Mouse (Mus musculus) lung, postnatal 0 days (tissue): ENCODE data around the gene 2510009E07Rik. TPM values are rescaled to one million over a fixed set of nuclear protein-coding genes. Genes with fewer than 3 reads are reported as not detected.

Experiments used
- ATAC-seq: fragments of 200-750 bp; cut with Nextera tagmentation; 2 replicates; pipeline ENCODE4 v1.8.0; 2017; ENCODE audit warnings: moderate library complexity
- DNase-seq: peaks from one replicate; pipeline ENCODE4 v3.0.0-alpha.2; 2016; ENCODE audit warnings: low spot score
- H3K27ac ChIP-seq: fragments of 300-500 bp; sonication (generic); 2 replicates; pipeline ENCODE4 v1.5.1; 2014; ENCODE audit warnings: antibody characterized with exemption, mild to moderate bottlenecking, low read length, mixed read lengths
- H3K27me3 ChIP-seq: fragments of 300-500 bp; sonication (generic); replicated peaks from 2 replicates; pipeline ENCODE4 v1.6.1; 2014; ENCODE audit warnings: low read length, mixed read lengths; ENCODE audit not compliant: insufficient read depth
- H3K36me3 ChIP-seq: fragments of 300-500 bp; sonication (generic); 2 replicates; pipeline ENCODE4 v1.6.1; 2014; ENCODE audit warnings: low read length, mixed read lengths; ENCODE audit not compliant: insufficient read depth
- H3K4me1 ChIP-seq: fragments of 300-500 bp; sonication (generic); 2 replicates; pipeline ENCODE4 v1.6.1; 2014; ENCODE audit warnings: antibody characterized with exemption, low read depth, low read length, mixed read lengths; ENCODE audit not compliant: insufficient read depth
- H3K4me2 ChIP-seq: fragments of 300-500 bp; sonication (generic); replicated peaks from 2 replicates; pipeline ENCODE4 v1.6.1; 2014; ENCODE audit warnings: low read depth, mild to moderate bottlenecking, low read length, moderate library complexity, mixed read lengths
- H3K4me3 ChIP-seq: fragments of 300-500 bp; sonication (generic); 2 replicates; pipeline ENCODE4 v1.5.1; 2014; ENCODE audit warnings: low read depth, low read length
- H3K9ac ChIP-seq: fragments of 300-500 bp; sonication (generic); replicated peaks from 2 replicates; pipeline ENCODE4 v1.6.1; 2014; ENCODE audit warnings: low read depth, mild to moderate bottlenecking
- H3K9me3 ChIP-seq: fragments of 300-500 bp; sonication (generic); 2 replicates; pipeline ENCODE4 v1.6.1; 2016; ENCODE audit warnings: low read length, mixed read lengths
- CTCF ChIP-seq: IDR thresholded peaks from 2 replicates; pipeline ENCODE4 v1.5.1; 2016; ENCODE audit warnings: antibody characterized with exemption, mild to moderate bottlenecking
- EP300 ChIP-seq: IDR thresholded peaks from 2 replicates; pipeline ENCODE4 v1.6.1; 2016; ENCODE audit warnings: antibody characterized with exemption, mild to moderate bottlenecking, control low read depth
- WGBS: fragments of 180-500 bp; shearing (Covaris S2); extraction: QIAGEN DNeasy Blood & Tissue Kit; methylation state at CpG from one replicate; pipeline ENCODE4 v1.1.7; 2014; 5-methylcytosine and 5-hydroxymethylcytosine counted together
- polyA plus RNA-seq: library from polyadenylated mRNA; unstranded; fragments of >200 nt; fragmentation: Nextera tagmentation; extraction: Ambion mirVana; gene quantifications from 2 replicates; pipeline ENCODE4 v1.2.1, GENCODE M21; 2015

Gene 2510009E07Rik
- polyA plus RNA-seq, 1 experiment from 2014 or later: 17.0 TPM

- Histone ChIP-seq H3K27ac (no peak overlapping the region), H3K27me3 (no peaks in the 10 kb centered on the region), H3K4me2 (no peak overlapping the region), H3K9me3 (no peaks in the 10 kb centered on the region), H3K4me1 (no peaks in the 10 kb centered on the region), H3K36me3 (no peaks in the 10 kb centered on the region), H3K4me3 (no peak overlapping the region), H3K9ac (no peak overlapping the region)
- no peak for DNase-seq
- no peak for TF ChIP-seq EP300
- TF ChIP-seq CTCF: no peak
- no peak; the same call in 1 of the 2 replicates for ATAC-seq
- 73% methylated on average over 6 of the region's 6 CpGs for WGBS
Observed at GRCm38 (mm10) chr16:21606249-21607020, 88.0 kb downstream of the 2510009E07Rik start.

DNA sequence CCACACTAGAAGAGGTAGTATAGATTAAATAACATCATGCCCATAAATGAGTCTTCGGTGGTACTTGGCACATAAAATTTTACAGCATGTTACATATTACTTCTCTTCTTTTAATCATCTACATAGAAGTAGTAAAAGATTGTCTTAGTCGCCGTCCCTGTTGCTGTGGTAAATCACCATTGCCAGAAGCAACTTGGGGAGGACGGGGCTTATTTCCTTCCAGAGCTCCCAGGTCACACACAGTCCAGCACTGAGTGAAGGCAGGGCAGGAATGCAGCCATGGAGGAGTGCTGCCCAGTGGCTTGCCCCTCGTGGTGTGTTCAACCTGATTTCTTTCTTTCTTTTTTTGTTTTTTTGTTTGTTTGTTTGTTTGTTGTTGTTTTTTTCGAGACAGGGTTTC is 90.1 kb downstream of the 2510009E07Rik start:
- Histone ChIP-seq H3K4me1 (no peaks in the 10 kb centered on the region), H3K4me3 (no peak overlapping the region), H3K9me3 (no peaks in the 10 kb centered on the region), H3K27me3 (no peaks in the 10 kb centered on the region), H3K36me3 (no peaks in the 10 kb centered on the region), H3K9ac (no peak overlapping the region), H3K4me2 (no peak overlapping the region), H3K27ac (no peak overlapping the region)
- no peak for TF ChIP-seq EP300
- TF ChIP-seq CTCF: no peak
- DNase-seq (no peak), ATAC-seq (no peak)
- 82% methylated on average over 6 of the region's 6 CpGs for WGBS

Other genes starting within 250 kb of the 2510009E07Rik start
- 2.0 and 2.5 TPM in 2 replicates for gene Ehhadh, start 93.1 kb upstream of the 2510009E07Rik start, polyA plus RNA-seq
- gene Map3k13, start 99.7 kb upstream of the 2510009E07Rik start, polyA plus RNA-seq: 0.37 TPM in 2 replicates